Mouse (Mus musculus) myocyte (in vitro differentiated cells): ENCODE results near the gene Gcgr. TPM values are rescaled to one million over a fixed set of nuclear protein-coding genes. Genes with fewer than 3 reads are reported as not detected.

Experiments used
- H3K27me3 ChIP-seq: one replicate; pipeline ENCODE4 v1.6.1; 2011; ENCODE audit not compliant: control insufficient read depth, insufficient read depth, insufficient read length
- H3K36me3 ChIP-seq: one replicate; pipeline ENCODE4 v1.6.1; 2011; ENCODE audit not compliant: control insufficient read depth, insufficient read depth
- H3K4me2 ChIP-seq: one replicate; pipeline ENCODE4 v1.6.1; 2011; ENCODE audit warnings: low read depth, control low read depth
- H3K4me3 ChIP-seq: one replicate; pipeline ENCODE4 v1.5.1; 2011; ENCODE audit warnings: mild to moderate bottlenecking, control low read depth, moderate library complexity
- H3K79me2 ChIP-seq: one replicate; pipeline ENCODE4 v1.6.1; 2011; ENCODE audit not compliant: control insufficient read depth, insufficient read depth
- H3ac ChIP-seq: one replicate; pipeline ENCODE4 v1.6.1; 2011; ENCODE audit not compliant: control insufficient read depth, insufficient read length
- CEBPB ChIP-seq: IDR thresholded peaks from 2 replicates; pipeline ENCODE4 v1.6.1; 2011; ENCODE audit warnings: mild to moderate bottlenecking, moderate library complexity; ENCODE audit not compliant: poor library complexity, insufficient read depth, severe bottlenecking
- E2F4 ChIP-seq: IDR thresholded peaks from one replicate; pipeline ENCODE4 v1.6.1; 2011; ENCODE audit warnings: mild to moderate bottlenecking, control low read depth, moderate library complexity; ENCODE audit not compliant: insufficient read depth
- MAX ChIP-seq: IDR thresholded peaks from one replicate; pipeline ENCODE4 v1.6.1; 2011; ENCODE audit warnings: low read depth, mild to moderate bottlenecking, control low read depth
- MYOD1 ChIP-seq, 3 experiments: IDR thresholded peaks; one replicate each; pipeline ENCODE4 v1.6.1; 2011; ENCODE audit warnings: control low read depth in 2 of 3, low read depth in 2 of 3, mild to moderate bottlenecking in 2 of 3, moderate library complexity in 1 of 3; ENCODE audit not compliant: insufficient read length in 2 of 3, control insufficient read depth in 1 of 3
- MYOG ChIP-seq, 3 experiments: IDR thresholded peaks; one replicate each; pipeline ENCODE4 v1.6.1; 2011; ENCODE audit warnings: control low read depth in 2 of 3, low read depth in 2 of 3, mild to moderate bottlenecking in 2 of 3; ENCODE audit not compliant: insufficient read length in 2 of 3, control insufficient read depth in 1 of 3, insufficient read depth in 1 of 3
- POLR2A ChIP-seq: IDR thresholded peaks from one replicate; pipeline ENCODE4 v1.6.1; 2011; ENCODE audit warnings: low read depth, mild to moderate bottlenecking, control low read depth, moderate library complexity; ENCODE audit not compliant: insufficient read length
- POLR2AphosphoS2 ChIP-seq: IDR thresholded peaks from one replicate; pipeline ENCODE4 v1.6.1; 2011; ENCODE audit warnings: low read depth, control low read depth; ENCODE audit not compliant: insufficient read length
- REST ChIP-seq: IDR thresholded peaks from one replicate; pipeline ENCODE4 v1.6.1; 2011; ENCODE audit warnings: mild to moderate bottlenecking, control low read depth, moderate library complexity; ENCODE audit not compliant: insufficient read depth, insufficient read length
- SRF ChIP-seq: IDR thresholded peaks from one replicate; pipeline ENCODE4 v1.6.1; 2011; ENCODE audit warnings: low read depth; ENCODE audit not compliant: control insufficient read depth, insufficient read length
- TCF12 ChIP-seq: IDR thresholded peaks from one replicate; pipeline ENCODE4 v1.6.1; 2011; ENCODE audit warnings: mild to moderate bottlenecking, control low read depth; ENCODE audit not compliant: poor library complexity, insufficient read depth, severe bottlenecking
- TCF3 ChIP-seq: IDR thresholded peaks from one replicate; pipeline ENCODE4 v1.6.1; 2011; ENCODE audit warnings: low read depth, control low read depth; ENCODE audit not compliant: insufficient read length
- USF1 ChIP-seq: IDR thresholded peaks from one replicate; pipeline ENCODE4 v1.6.1; 2011; ENCODE audit warnings: low read depth, mild to moderate bottlenecking, control low read depth, moderate library complexity
- polyA plus RNA-seq: library from polyadenylated mRNA; unstranded; fragments of >200 nt; fragmentation: generic; extraction: Trizol; gene quantifications from one replicate; pipeline ENCODE4 v1.2.1, GENCODE M21; 2012; ENCODE audit warnings: missing spikeins

Gene Gcgr
- polyA plus RNA-seq, 1 experiment, result 0.05 TPM

GRCm38 (mm10) chr11:120518027-120518426 lies 12.5 kb upstream of the Gcgr start:
- Histone ChIP-seq H3K27me3 (no peaks in the 10 kb centered on the region), H3K79me2 (no peaks in the 10 kb centered on the region), H3K36me3 (no peaks in the 10 kb centered on the region), H3ac (no peak overlapping the region), H3K4me3 (no peak overlapping the region), H3K4me2 (peak overlapping the region; percentile 28)
- no peak for TF ChIP-seq MYOD1 (IDR thresholded peaks at IDR 0.05; ENCODE audit: control insufficient read depth in 1 of 3, insufficient read length in 2 of 3, low read depth in 2 of 3)
- TF ChIP-seq CEBPB, result peak; percentile 67

- Histone ChIP-seq H3ac (no peak overlapping the region), H3K27me3 (no peaks in the 10 kb centered on the region), H3K79me2 (no peaks in the 10 kb centered on the region), H3K4me3 (no peak overlapping the region), H3K36me3 (no peaks in the 10 kb centered on the region), H3K4me2 (peak overlapping the region; percentile 75)
- TF ChIP-seq TCF12, result no peak
- peak in 2 of 3 experiments; percentile 49 to 80 for TF ChIP-seq MYOG (IDR thresholded peaks at IDR 0.05; ENCODE audit: control insufficient read depth in 1 of 3, insufficient read depth in 1 of 3, insufficient read length in 2 of 3, low read depth in 2 of 3)
- TF ChIP-seq MYOD1 (IDR thresholded peaks at IDR 0.05; ENCODE audit: control insufficient read depth in 1 of 3, insufficient read length in 2 of 3, low read depth in 2 of 3), result peak in 2 of 3 experiments; percentile 57 to 65
Measured at GRCm38 (mm10) chr11:120518558-120518957, 11.9 kb upstream of the Gcgr start.

GRCm38 (mm10) chr11:120519738-120520137 lies 10.8 kb upstream of the Gcgr start:
- Histone ChIP-seq H3K4me2 (peak overlapping the region; percentile 75), H3ac (no peak overlapping the region), H3K27me3 (no peaks in the 10 kb centered on the region), H3K36me3 (no peaks in the 10 kb centered on the region), H3K4me3 (peak overlapping the region; percentile 3), H3K79me2 (no peaks in the 10 kb centered on the region)
- TF ChIP-seq POLR2AphosphoS2 (peak; percentile 66), MYOD1 (IDR thresholded peaks at IDR 0.05; ENCODE audit: control insufficient read depth in 1 of 3, insufficient read length in 2 of 3, low read depth in 2 of 3) (no peak), TCF3 (no peak), POLR2A (peak; percentile 78)

- H3K4me2 ChIP-seq, result no peak overlapping the region
- TF ChIP-seq E2F4 (no peak), MYOD1 (IDR thresholded peaks at IDR 0.05; ENCODE audit: control insufficient read depth in 1 of 3, insufficient read length in 2 of 3, low read depth in 2 of 3) (no peak), TCF3 (no peak), REST (no peak), POLR2A (no peak), POLR2AphosphoS2 (no peak), CEBPB (no peak), TCF12 (no peak), USF1 (no peak), MAX (no peak), SRF (no peak), MYOG (IDR thresholded peaks at IDR 0.05; ENCODE audit: control insufficient read depth in 1 of 3, insufficient read depth in 1 of 3, insufficient read length in 2 of 3, low read depth in 2 of 3) (no peak)
- H3K4me3 ChIP-seq, result peak overlapping the region; percentile 3
- H3ac ChIP-seq, result no peak overlapping the region
- H3K79me2 ChIP-seq, result no peaks in the 10 kb centered on the region
- no peaks in the 10 kb centered on the region for H3K36me3 ChIP-seq
- H3K27me3 ChIP-seq, result no peaks in the 10 kb centered on the region
Measured at GRCm38 (mm10) chr11:120520498-120520897, 10.0 kb upstream of the Gcgr start.

GRCm38 (mm10) chr11:120520967-120521540 lies 9.4 kb upstream of the Gcgr start:
- H3K79me2 ChIP-seq, result no peaks in the 10 kb centered on the region
- H3ac ChIP-seq, result no peak overlapping the region
- no peaks in the 10 kb centered on the region for H3K27me3 ChIP-seq
- TF ChIP-seq MYOG (IDR thresholded peaks at IDR 0.05; ENCODE audit: control insufficient read depth in 1 of 3, insufficient read depth in 1 of 3, insufficient read length in 2 of 3, low read depth in 2 of 3) (peak in 1 of 3 experiments; percentile 48), TCF12 (no peak), E2F4 (no peak)
- no peak overlapping the region for H3K4me3 ChIP-seq
- H3K36me3 ChIP-seq, result no peaks in the 10 kb centered on the region
- no peak overlapping the region for H3K4me2 ChIP-seq

- Histone ChIP-seq H3ac (no peak overlapping the region), H3K36me3 (no peaks in the 10 kb centered on the region), H3K4me2 (no peak overlapping the region), H3K27me3 (no peaks in the 10 kb centered on the region), H3K79me2 (no peaks in the 10 kb centered on the region), H3K4me3 (no peak overlapping the region)
- TF ChIP-seq MYOG (IDR thresholded peaks at IDR 0.05; ENCODE audit: control insufficient read depth in 1 of 3, insufficient read depth in 1 of 3, insufficient read length in 2 of 3, low read depth in 2 of 3) (no peak), MAX (no peak), TCF3 (no peak), SRF (no peak), POLR2A (no peak), E2F4 (no peak), MYOD1 (IDR thresholded peaks at IDR 0.05; ENCODE audit: control insufficient read depth in 1 of 3, insufficient read length in 2 of 3, low read depth in 2 of 3) (no peak), TCF12 (no peak), REST (no peak), CEBPB (no peak), USF1 (no peak), POLR2AphosphoS2 (no peak)
Measured at GRCm38 (mm10) chr11:120522581-120522980, 7.9 kb upstream of the Gcgr start.
